Mouse (Mus musculus): ENCODE results near the gene Abhd13. TPM values are rescaled to one million over a fixed set of nuclear protein-coding genes. Genes with fewer than 3 reads are reported as not detected.
A peak's percentile ranks its signal among the peaks of the same experiment; 100 is the strongest.

The Abhd13 gene
- polyA plus RNA-seq, 1 experiment, result 11.5 TPM

DNA sequence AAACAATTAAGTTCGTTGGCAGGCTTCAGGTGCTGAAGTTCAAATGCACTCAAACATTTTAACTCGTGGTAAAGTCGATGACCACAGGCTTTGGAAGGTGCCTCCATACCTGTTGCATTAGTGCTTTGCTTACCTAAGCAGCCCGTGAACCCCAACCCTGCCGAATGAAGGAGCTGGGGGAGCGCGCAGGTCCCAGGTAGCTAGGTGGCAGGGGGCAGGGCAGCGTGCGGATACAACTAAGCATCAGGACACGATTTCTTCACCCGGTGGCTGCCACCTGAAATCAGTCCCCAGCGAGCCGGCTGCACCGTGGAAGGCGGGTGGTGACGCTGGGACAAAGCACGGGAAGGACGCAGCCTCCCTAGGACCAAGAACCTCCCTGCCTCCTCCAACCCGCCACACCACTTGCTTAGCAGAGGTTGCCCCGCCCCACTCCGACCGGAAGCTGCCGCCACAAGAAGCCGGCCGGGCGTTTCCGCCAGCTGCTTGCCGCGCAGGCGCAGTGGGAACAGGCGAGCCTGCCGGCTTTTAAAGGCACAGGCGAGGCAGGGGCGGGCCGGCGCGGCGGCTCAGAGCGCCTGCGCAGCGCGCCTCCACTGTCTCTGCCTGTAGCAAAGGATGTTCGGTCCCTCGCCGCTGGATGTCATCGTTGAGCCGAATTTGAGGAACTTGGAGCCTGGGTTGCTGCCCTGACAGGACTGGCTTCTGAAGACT, 1.5 kb upstream of the Abhd13 start:
- peak; percentile 99 for DNase-seq (ENCODE audit: low read depth)
- TF ChIP-seq POLR2A (IDR thresholded peaks at IDR 0.05; ENCODE audit: borderline replicate concordance, extremely low read depth, insufficient read depth, insufficient read length, poor library complexity, severe bottlenecking), result peak; percentile 64; the same call in 1 of the 2 replicates
- TF ChIP-seq CTCF (IDR thresholded peaks at IDR 0.05; ENCODE audit: borderline replicate concordance, extremely low read depth, insufficient read depth, insufficient read length), result peak; percentile 80

DNA sequence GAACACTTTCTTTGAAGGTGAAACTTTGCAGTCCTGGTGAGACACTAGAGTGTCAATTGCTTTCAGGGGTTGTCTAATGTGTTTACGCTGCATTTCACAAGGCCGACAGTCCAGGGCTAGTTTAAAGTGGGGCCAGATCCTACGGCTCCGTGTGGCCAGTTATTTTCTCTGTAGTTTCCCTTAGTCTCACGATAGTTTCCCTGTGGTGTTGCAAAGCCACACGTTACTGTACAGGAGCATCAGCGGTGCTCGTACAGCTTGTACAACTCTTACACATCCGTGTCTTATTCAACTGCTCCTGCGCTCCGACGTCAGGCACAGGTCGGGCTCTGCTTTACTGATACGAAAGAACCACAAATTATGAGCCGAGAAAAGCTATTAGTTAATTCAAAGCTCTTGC, 491 bp upstream of the Abhd13 start:
- DNase-seq (ENCODE audit: low read depth), result no peak
- TF ChIP-seq CTCF (IDR thresholded peaks at IDR 0.05; ENCODE audit: borderline replicate concordance, extremely low read depth, insufficient read depth, insufficient read length) (no peak), POLR2A (IDR thresholded peaks at IDR 0.05; ENCODE audit: borderline replicate concordance, extremely low read depth, insufficient read depth, insufficient read length, poor library complexity, severe bottlenecking) (no peak)

DNA sequence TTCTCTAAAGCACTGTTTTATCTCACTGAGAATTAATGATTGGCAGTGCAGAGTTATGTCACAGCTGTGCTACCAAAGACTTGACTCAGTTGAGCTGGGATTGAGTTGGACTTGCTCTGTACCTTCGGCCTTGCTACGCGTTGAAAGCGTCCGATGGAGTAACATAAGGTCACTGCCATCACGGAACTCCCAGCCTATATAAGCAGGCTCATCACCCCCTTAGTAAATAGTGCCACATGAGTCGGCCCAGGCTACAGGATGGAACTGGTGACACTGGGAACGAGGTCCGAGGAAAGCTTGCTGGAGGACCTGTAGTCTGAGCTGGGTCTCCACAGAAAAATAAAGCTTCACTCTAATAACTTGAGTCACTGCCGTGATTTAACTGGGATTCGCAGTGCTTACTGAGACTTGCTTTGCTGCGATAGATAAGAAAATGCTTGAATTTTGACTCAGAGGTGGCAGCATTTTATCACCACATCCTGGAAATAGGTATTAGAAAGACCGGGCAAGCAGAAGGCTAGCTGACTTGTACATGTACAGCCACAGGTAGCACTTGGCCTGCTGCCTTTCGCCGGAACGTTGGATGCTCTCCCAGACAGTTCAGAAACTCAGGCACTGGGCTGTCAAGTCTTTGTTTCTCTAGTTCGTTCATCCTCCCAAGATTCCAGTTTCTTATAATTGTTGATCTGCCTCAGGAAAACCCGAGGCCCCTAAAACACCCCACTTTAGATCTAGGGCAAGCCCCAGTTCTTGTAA, 1.1 kb downstream of the Abhd13 start:
- peak; percentile 3 for DNase-seq (ENCODE audit: low read depth)
- TF ChIP-seq POLR2A (IDR thresholded peaks at IDR 0.05; ENCODE audit: borderline replicate concordance, extremely low read depth, insufficient read depth, insufficient read length, poor library complexity, severe bottlenecking), result no peak
- no peak for TF ChIP-seq CTCF (IDR thresholded peaks at IDR 0.05; ENCODE audit: borderline replicate concordance, extremely low read depth, insufficient read depth, insufficient read length)

DNA sequence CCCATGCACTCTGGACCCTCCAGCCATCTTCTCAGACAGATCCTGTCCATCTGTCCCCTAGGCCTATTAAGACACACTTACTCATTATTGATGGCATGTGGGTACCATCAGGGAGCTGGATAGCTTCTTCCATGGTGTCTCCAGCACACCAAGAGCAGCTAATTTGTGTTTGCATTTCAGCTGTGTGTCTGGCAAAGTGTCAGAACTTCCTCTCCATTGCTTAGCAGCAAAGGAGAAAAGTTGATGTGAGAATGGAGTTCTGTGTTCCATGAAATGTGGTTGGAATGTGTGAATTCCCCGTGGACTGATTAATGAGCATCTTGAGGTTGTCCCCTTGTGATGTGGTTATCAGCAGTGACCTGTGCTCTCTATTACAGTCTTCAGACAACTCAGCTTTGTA, 2.2 kb downstream of the Abhd13 start:
- DNase-seq (ENCODE audit: low read depth), result no peak
- TF ChIP-seq CTCF (IDR thresholded peaks at IDR 0.05; ENCODE audit: borderline replicate concordance, extremely low read depth, insufficient read depth, insufficient read length) (no peak), POLR2A (IDR thresholded peaks at IDR 0.05; ENCODE audit: borderline replicate concordance, extremely low read depth, insufficient read depth, insufficient read length, poor library complexity, severe bottlenecking) (no peak)

DNA sequence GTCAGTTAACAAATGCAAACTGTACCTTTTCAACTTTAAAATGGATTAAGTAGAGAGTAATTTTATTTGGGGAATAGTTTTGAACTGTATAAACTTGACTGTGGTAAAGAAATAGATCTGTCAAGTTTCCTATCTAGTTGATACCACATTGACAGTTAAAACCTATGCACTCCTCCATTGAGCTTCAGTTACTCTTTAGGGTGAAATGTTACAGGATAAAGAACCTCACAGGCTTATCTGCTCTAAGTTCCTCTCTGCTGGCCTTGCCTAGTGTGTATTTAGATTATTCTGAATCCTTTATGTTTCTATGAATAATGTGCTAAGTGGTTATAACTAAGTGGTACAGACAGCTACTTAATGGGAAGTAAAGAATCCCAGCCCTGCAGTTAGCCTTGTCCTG, 2.7 kb downstream of the Abhd13 start:
- TF ChIP-seq CTCF (IDR thresholded peaks at IDR 0.05; ENCODE audit: borderline replicate concordance, extremely low read depth, insufficient read depth, insufficient read length) (no peak), POLR2A (IDR thresholded peaks at IDR 0.05; ENCODE audit: borderline replicate concordance, extremely low read depth, insufficient read depth, insufficient read length, poor library complexity, severe bottlenecking) (no peak)
- DNase-seq (ENCODE audit: low read depth), result no peak

DNA sequence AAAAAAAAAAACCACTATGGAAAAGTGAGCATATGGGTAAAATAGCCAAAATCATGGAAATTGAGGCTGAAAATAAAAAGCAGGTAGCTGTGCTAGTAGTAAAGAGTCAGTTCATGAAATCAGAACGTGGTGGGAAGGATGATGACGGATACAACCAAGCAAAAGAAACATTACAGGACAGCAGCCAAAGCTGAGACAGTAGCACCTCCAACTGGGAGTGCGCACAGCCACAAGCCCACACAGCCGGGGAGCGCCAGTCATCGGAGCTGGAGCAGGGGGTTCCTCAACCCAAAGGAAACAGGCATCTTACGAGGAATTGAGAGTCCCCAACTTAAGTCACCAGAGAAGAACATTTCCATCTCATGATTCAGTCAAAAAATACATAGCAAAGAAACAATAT, 26.6 kb downstream of the Abhd13 start:
- DNase-seq (ENCODE audit: low read depth), result no peak
- no peak for TF ChIP-seq CTCF (IDR thresholded peaks at IDR 0.05; ENCODE audit: borderline replicate concordance, extremely low read depth, insufficient read depth, insufficient read length)
- no peak for TF ChIP-seq POLR2A (IDR thresholded peaks at IDR 0.05; ENCODE audit: borderline replicate concordance, extremely low read depth, insufficient read depth, insufficient read length, poor library complexity, severe bottlenecking)

DNA sequence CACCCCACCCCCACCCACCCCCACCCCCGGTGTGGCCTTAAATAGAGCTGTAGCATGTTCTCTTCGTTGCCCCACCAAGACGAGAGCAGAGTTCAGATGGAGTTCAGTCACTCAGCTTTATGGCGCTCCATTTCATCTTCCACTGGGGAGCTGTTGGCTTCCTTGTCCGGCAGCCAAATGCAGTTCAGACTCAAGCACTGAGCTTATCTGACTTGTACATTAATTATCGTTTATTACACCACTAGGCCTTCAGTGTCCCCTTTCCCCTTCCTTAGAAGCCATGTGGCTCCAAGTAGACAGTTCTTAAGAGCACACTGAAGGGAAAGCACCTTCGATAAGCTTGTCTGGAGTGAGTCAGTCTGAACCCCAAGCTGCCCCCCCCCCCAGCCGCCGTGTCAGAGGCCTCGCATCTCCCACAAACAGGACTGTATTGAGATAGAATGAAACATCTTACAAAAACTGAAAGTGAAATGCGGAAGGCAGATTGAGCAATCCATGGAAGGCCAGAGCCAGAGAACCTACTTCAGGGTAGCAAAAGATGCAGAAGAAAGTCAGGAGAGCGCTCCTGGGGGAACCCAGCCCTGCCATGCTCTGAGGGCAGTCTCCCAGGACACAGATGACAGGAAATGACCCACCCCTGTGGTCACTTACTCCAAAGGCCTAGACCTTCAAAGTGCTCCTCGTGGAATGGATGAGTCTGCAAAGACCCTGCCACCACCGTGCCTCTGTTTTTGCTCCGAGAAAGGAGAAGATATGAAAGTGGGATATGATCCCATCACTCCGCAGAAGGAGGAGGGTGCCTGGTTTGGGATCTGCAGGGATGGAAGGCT, 28.9 kb downstream of the Abhd13 start, which contains the start of gene Tnfsf13b:
Gene Tnfsf13b (plus strand): TSS at position 312 of the 830 bp plus-strand sequence.
- TF ChIP-seq POLR2A (IDR thresholded peaks at IDR 0.05; ENCODE audit: borderline replicate concordance, extremely low read depth, insufficient read depth, insufficient read length, poor library complexity, severe bottlenecking) (no peak), CTCF (IDR thresholded peaks at IDR 0.05; ENCODE audit: borderline replicate concordance, extremely low read depth, insufficient read depth, insufficient read length) (no peak)
- DNase-seq (ENCODE audit: low read depth), result no peak

DNA sequence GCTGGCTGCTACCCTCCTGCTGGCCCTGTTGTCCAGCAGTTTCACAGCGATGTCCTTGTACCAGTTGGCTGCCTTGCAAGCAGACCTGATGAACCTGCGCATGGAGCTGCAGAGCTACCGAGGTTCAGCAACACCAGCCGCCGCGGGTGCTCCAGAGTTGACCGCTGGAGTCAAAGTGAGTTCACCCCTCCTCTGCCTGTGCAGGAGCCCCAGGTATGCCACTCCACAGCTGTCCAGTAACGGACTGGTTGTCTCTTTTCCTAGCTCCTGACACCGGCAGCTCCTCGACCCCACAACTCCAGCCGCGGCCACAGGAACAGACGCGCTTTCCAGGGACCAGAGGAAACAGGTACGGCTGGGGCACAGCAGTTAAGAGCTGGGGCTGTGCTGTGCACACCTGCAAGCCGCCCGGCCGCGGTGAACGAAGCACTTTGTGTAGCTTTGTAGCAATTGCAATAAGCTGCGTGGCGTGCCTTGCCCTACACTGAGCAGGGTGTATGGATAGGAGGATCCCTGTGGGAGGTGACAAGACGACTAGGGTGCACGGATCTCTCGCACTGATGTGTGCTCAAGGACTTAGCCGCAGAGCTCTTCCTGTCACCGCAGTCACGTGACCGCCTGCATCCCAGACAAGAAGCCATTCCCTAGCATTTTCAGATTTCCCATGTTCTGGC, 29.6 kb downstream of the Abhd13 start:
- TF ChIP-seq CTCF (IDR thresholded peaks at IDR 0.05; ENCODE audit: borderline replicate concordance, extremely low read depth, insufficient read depth, insufficient read length), result no peak
- no peak for TF ChIP-seq POLR2A (IDR thresholded peaks at IDR 0.05; ENCODE audit: borderline replicate concordance, extremely low read depth, insufficient read depth, insufficient read length, poor library complexity, severe bottlenecking)
- DNase-seq (ENCODE audit: low read depth), result peak; percentile 86

DNA sequence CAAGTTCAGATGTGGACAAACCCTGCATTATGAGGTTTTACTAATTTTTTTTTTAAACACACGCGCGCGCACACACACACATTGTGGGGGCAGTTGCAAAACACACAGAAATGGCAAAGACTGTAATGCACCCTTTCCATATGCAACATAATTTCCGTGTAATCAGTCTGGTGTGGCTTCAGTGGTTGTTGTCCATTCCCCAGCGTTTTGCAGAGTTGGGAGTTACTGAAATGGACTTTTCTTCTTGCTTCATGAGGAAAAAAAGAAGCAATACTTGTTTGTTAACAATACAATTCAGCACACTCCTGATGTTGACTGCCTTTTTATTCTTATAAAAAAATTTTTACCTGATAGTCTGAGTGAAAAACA, 30.1 kb downstream of the Abhd13 start:
- TF ChIP-seq CTCF (IDR thresholded peaks at IDR 0.05; ENCODE audit: borderline replicate concordance, extremely low read depth, insufficient read depth, insufficient read length) (no peak), POLR2A (IDR thresholded peaks at IDR 0.05; ENCODE audit: borderline replicate concordance, extremely low read depth, insufficient read depth, insufficient read length, poor library complexity, severe bottlenecking) (no peak)
- no peak for DNase-seq (ENCODE audit: low read depth)

DNA sequence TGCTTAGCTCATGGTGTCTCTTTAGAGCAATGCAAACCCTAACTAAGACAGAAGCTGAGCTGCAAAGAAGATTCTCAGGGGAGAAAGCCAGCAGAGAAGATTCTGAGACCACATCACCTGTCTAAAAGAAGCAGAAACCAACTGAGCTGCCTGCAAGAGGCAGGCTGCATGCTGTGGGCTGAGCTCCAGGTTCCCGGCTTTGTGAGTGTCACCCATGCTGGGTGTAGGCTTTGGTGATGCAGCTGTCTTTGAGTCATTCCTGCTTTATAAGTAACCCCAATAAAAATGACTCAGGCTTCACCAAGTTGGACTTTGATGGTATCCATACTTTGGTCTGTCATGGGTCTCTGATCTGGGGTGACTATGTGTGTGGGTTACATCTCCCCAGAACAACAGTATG, 38.7 kb downstream of the Abhd13 start:
- TF ChIP-seq POLR2A (IDR thresholded peaks at IDR 0.05; ENCODE audit: borderline replicate concordance, extremely low read depth, insufficient read depth, insufficient read length, poor library complexity, severe bottlenecking), result no peak
- no peak for TF ChIP-seq CTCF (IDR thresholded peaks at IDR 0.05; ENCODE audit: borderline replicate concordance, extremely low read depth, insufficient read depth, insufficient read length)
- no peak for DNase-seq (ENCODE audit: low read depth)
